Mouse (Mus musculus) forebrain, embryonic 14.5 days (tissue): ENCODE results near the gene Bola1. TPM values are rescaled to one million over a fixed set of nuclear protein-coding genes. Genes with fewer than 3 reads are reported as not detected.
A peak's percentile ranks its signal among the peaks of the same experiment; 100 is the strongest.
"Not testable (repeated sequence)": the region's sequence is repeated elsewhere in the genome, so short reads cannot be mapped to it uniquely, and the experiment has no call there.

Experiments
- ATAC-seq: fragments of 200-750 bp; cut with Nextera tagmentation; 2 replicates; pipeline ENCODE4 v1.8.0; 2017; ENCODE audit warnings: mild to moderate bottlenecking, moderate library complexity
- DNase-seq: peaks from one replicate; pipeline ENCODE4 v3.0.0-alpha.2; 2015; ENCODE audit warnings: low spot score
- H3K27ac ChIP-seq: fragments of 300-500 bp; sonication (generic); 2 replicates; pipeline ENCODE4 v1.5.1; 2014; ENCODE audit warnings: low read depth, mild to moderate bottlenecking, control low read depth, low read length, moderate library complexity
- H3K27me3 ChIP-seq: fragments of 300-500 bp; sonication (generic); replicated peaks from 2 replicates; pipeline ENCODE4 v1.6.1; 2014; ENCODE audit warnings: low read length, control low read depth, mixed read lengths; ENCODE audit not compliant: control insufficient read depth, insufficient read depth
- H3K36me3 ChIP-seq: fragments of 300-500 bp; sonication (generic); 2 replicates; pipeline ENCODE4 v1.6.1; 2014; ENCODE audit warnings: low read length, control low read depth; ENCODE audit not compliant: control insufficient read depth, insufficient read depth
- H3K4me1 ChIP-seq: fragments of 300-500 bp; sonication (generic); 2 replicates; pipeline ENCODE4 v1.6.1; 2014; ENCODE audit warnings: antibody characterized with exemption, low read length, control low read depth; ENCODE audit not compliant: control insufficient read depth, insufficient read depth
- H3K4me2 ChIP-seq: fragments of 300-500 bp; sonication (generic); 2 replicates; pipeline ENCODE4 v1.6.1; 2014; ENCODE audit warnings: mild to moderate bottlenecking, control low read depth, low read length
- H3K4me3 ChIP-seq: fragments of 300-500 bp; sonication (generic); 2 replicates; pipeline ENCODE4 v1.5.1; 2014; ENCODE audit warnings: low read depth, low read length, control low read depth
- H3K9ac ChIP-seq: fragments of 300-500 bp; sonication (generic); 2 replicates; pipeline ENCODE4 v1.6.1; 2014; ENCODE audit warnings: mild to moderate bottlenecking, low read length, control low read depth, moderate library complexity
- H3K9me3 ChIP-seq: fragments of 300-500 bp; sonication (generic); replicated peaks from 2 replicates; pipeline ENCODE4 v1.6.1; 2016; ENCODE audit warnings: low read length, control low read depth, mixed read lengths; ENCODE audit not compliant: control insufficient read depth
- WGBS: fragments of 180-500 bp; shearing (Covaris S2); extraction: QIAGEN DNeasy Blood & Tissue Kit; methylation state at CpG from one replicate; pipeline ENCODE4 v1.1.7; 2014; 5-methylcytosine and 5-hydroxymethylcytosine counted together
- polyA plus RNA-seq: library from polyadenylated mRNA; unstranded; fragments of >200 nt; fragmentation: Nextera tagmentation; extraction: Ambion mirVana; gene quantifications from 2 replicates; pipeline ENCODE4 v1.2.1, GENCODE M21; 2014

Bola1 gene
- polyA plus RNA-seq = 80.7 and 96.3 TPM in 2 replicates

- ATAC-seq (peak; percentile 91), DNase-seq (peak; percentile 97)
- peak within 1 kb of the TSS; percentile 97 for H3K27ac ChIP-seq
- H3K4me3 ChIP-seq = peak within 1 kb of the TSS; percentile 59
- under 1% methylated on average over 37 of the region's 37 CpGs for WGBS
- peak within 1 kb of the TSS; percentile 83 for H3K9ac ChIP-seq
- no peaks in the 10 kb centered on the region for H3K9me3 ChIP-seq
- H3K4me1 ChIP-seq = peaks cover 21% of the 10 kb centered on the region
- H3K27me3 ChIP-seq = no peaks in the 10 kb centered on the region
- H3K4me2 ChIP-seq = peak within 1 kb of the TSS; percentile 63
- H3K36me3 ChIP-seq = no peaks in the 10 kb centered on the region
These were observed at the start of gene Bola1, which contains the start of gene Hist2h2ab for GRCm38 (mm10) chr3:96219661-96220130. TSS of gene Bola1 (minus strand) at chr3:96219709. TSS of gene Hist2h2ab (plus strand) at chr3:96219865.

GRCm38 (mm10) chr3:96268776-96269378 lies 49.4 kb upstream of the Bola1 start:
- not testable (repeated sequence) for H3K4me1 ChIP-seq, DNase-seq, H3K27me3 ChIP-seq, H3K9me3 ChIP-seq, H3K36me3 ChIP-seq
- peak overlapping the region; percentile 97 for H3K27ac ChIP-seq
- peak overlapping the region; percentile 38 for H3K4me3 ChIP-seq
- H3K9ac ChIP-seq = peak overlapping the region; percentile 70
- under 1% methylated on average over 9 of the region's 44 CpGs for WGBS
- ATAC-seq = peak; percentile 49
- H3K4me2 ChIP-seq = peak overlapping the region; percentile 72

- no peaks in the 10 kb centered on the region for H3K36me3 ChIP-seq
- H3K9me3 ChIP-seq = no peaks in the 10 kb centered on the region
- peak; percentile 95 for DNase-seq
- H3K4me2 ChIP-seq = peak within 1 kb of the TSS; percentile 72
- H3K27me3 ChIP-seq = no peaks in the 10 kb centered on the region
- whole genome bisulfite sequencing = 14% methylated on average over 28 of the region's 30 CpGs
- peak within 1 kb of the TSS; percentile 38 for H3K4me3 ChIP-seq
- H3K9ac ChIP-seq = peak within 1 kb of the TSS; percentile 70
- peak within 1 kb of the TSS; percentile 97 for H3K27ac ChIP-seq
- peaks cover 12% of the 10 kb centered on the region for H3K4me1 ChIP-seq
- peak; percentile 70 for ATAC-seq
These were observed 48.7 kb upstream of the Bola1 start, which contains the start of gene Hist2h3b for GRCm38 (mm10) chr3:96268051-96268775. TSS of gene Hist2h3b (plus strand) at chr3:96268654.

GRCm38 (mm10) chr3:96267541-96267940 lies 48.0 kb upstream of the Bola1 start:
- Histone ChIP-seq H3K4me2 (peak overlapping the region; percentile 56), H3K9me3 (no peaks in the 10 kb centered on the region), H3K9ac (peak overlapping the region; percentile 18; the same call in 1 of the 2 replicates), H3K4me1 (peaks cover 12% of the 10 kb centered on the region), H3K4me3 (no peak overlapping the region), H3K27ac (peak overlapping the region; percentile 83), H3K36me3 (no peaks in the 10 kb centered on the region), H3K27me3 (no peaks in the 10 kb centered on the region)
- WGBS = 77% methylated on average over 4 of the region's 4 CpGs
- DNase-seq = no peak
- no peak for ATAC-seq

GRCm38 (mm10) chr3:96266132-96266710 lies 46.7 kb upstream of the Bola1 start:
- H3K4me3 ChIP-seq = no peak overlapping the region
- no peak overlapping the region for H3K27ac ChIP-seq
- H3K9ac ChIP-seq = no peak overlapping the region
- 92% methylated on average over 8 of the region's 8 CpGs for WGBS
- DNase-seq = no peak
- no peaks in the 10 kb centered on the region for H3K27me3 ChIP-seq
- H3K9me3 ChIP-seq = no peaks in the 10 kb centered on the region
- H3K36me3 ChIP-seq = no peaks in the 10 kb centered on the region
- no peak for ATAC-seq
- H3K4me2 ChIP-seq = no peak overlapping the region
- peaks cover 18% of the 10 kb centered on the region for H3K4me1 ChIP-seq

- Histone ChIP-seq H3K4me2 (peak overlapping the region; percentile 84), H3K4me3 (0 out of 2 replicates have a peak overlapping the region, but pooled peaks have one; percentile 55), H3K27me3 (no peaks in the 10 kb centered on the region), H3K36me3 (no peaks in the 10 kb centered on the region), H3K27ac (peak overlapping the region; percentile 98; the same call in 1 of the 2 replicates), H3K9me3 (no peaks in the 10 kb centered on the region), H3K4me1 (peaks cover 18% of the 10 kb centered on the region), H3K9ac (peak overlapping the region; percentile 72)
- DNase-seq = no peak
- 74% methylated on average over 7 of the region's 7 CpGs for WGBS
- no peak for ATAC-seq
These were observed 45.0 kb upstream of the Bola1 start for GRCm38 (mm10) chr3:96264404-96264949.

- H3K4me2 ChIP-seq = peak overlapping the region; percentile 84
- DNase-seq (no peak), ATAC-seq (peak; percentile 43)
- no peaks in the 10 kb centered on the region for H3K27me3 ChIP-seq
- H3K9me3 ChIP-seq = no peaks in the 10 kb centered on the region
- peaks cover 18% of the 10 kb centered on the region for H3K4me1 ChIP-seq
- peak overlapping the region; percentile 98 for H3K27ac ChIP-seq
- H3K4me3 ChIP-seq = peak overlapping the region; percentile 55
- H3K9ac ChIP-seq = peak overlapping the region; percentile 72
- WGBS = 7% methylated on average over 27 of the region's 27 CpGs
- H3K36me3 ChIP-seq = no peaks in the 10 kb centered on the region
These were observed 44.3 kb upstream of the Bola1 start for GRCm38 (mm10) chr3:96263558-96264403.

GRCm38 (mm10) chr3:96262979-96263550 lies 43.6 kb upstream of the Bola1 start, which contains the start of gene Hist2h4:
TSS of gene Hist2h4 (minus strand) at chr3:96263311.
- no peaks in the 10 kb centered on the region for H3K27me3 ChIP-seq

More at GRCm38 (mm10) chr3:96262979-96263550, 43.6 kb upstream of the Bola1 start, which contains the start of gene Hist2h4:
- Histone ChIP-seq H3K27ac (peak within 1 kb of the TSS; percentile 98), H3K4me2 (peak within 1 kb of the TSS; percentile 84), H3K9ac (peak within 1 kb of the TSS; percentile 86), H3K36me3 (no peaks in the 10 kb centered on the region), H3K4me1 (peaks cover 18% of the 10 kb centered on the region), H3K9me3 (no peaks in the 10 kb centered on the region), H3K4me3 (peak within 1 kb of the TSS; percentile 55)
- 0% methylated on average over 40 of the region's 40 CpGs for WGBS
- DNase-seq (peak; percentile 98), ATAC-seq (peak; percentile 93)
